Mouse (Mus musculus): Measurements from ENCODE around the gene Srsf10. TPM values are rescaled to one million over a fixed set of nuclear protein-coding genes. Genes with fewer than 3 reads are reported as not detected.

Gene Srsf10
- polyA plus RNA-seq, 1 experiment = 28.6 TPM

- no peak for TF ChIP-seq TAL1 (IDR thresholded peaks at IDR 0.05; ENCODE audit: low read length)
- TF ChIP-seq GATA1 (IDR thresholded peaks at IDR 0.05; ENCODE audit: low read length) = no peak
- peaks cover 59% of the 10 kb centered on the region for H3K4me1 ChIP-seq (ENCODE audit: control insufficient read depth)
- no peaks in the 10 kb centered on the region for H3K27me3 ChIP-seq (ENCODE audit: control insufficient read depth)
- H3K4me3 ChIP-seq (replicated peaks) = peak overlapping the region; percentile 95
- peaks cover 69% of the 10 kb centered on the region for H3K36me3 ChIP-seq (ENCODE audit: control insufficient read depth)
- H3K9me3 ChIP-seq (ENCODE audit: control insufficient read depth, low read length) = no peaks in the 10 kb centered on the region
Measured at GRCm38 (mm10) chr4:135872015-135872414, 16.5 kb downstream of the Srsf10 start.

GRCm38 (mm10) chr4:135872589-135873391 lies 17.2 kb downstream of the Srsf10 start:
- Histone ChIP-seq H3K4me1 (ENCODE audit: control insufficient read depth) (peaks cover 62% of the 10 kb centered on the region), H3K27me3 (ENCODE audit: control insufficient read depth) (no peaks in the 10 kb centered on the region), H3K4me3 (replicated peaks) (peak overlapping the region; percentile 95), H3K9me3 (ENCODE audit: control insufficient read depth, low read length) (no peaks in the 10 kb centered on the region), H3K36me3 (ENCODE audit: control insufficient read depth) (peaks cover 62% of the 10 kb centered on the region)
- TF ChIP-seq GATA1 (IDR thresholded peaks at IDR 0.05; ENCODE audit: low read length) (no peak), TAL1 (IDR thresholded peaks at IDR 0.05; ENCODE audit: low read length) (no peak)

GRCm38 (mm10) chr4:135873526-135874202 lies 18.1 kb downstream of the Srsf10 start, which contains the start of gene Pnrc2:
Gene Pnrc2 (minus strand): TSS chr4:135873850.
- no peaks in the 10 kb centered on the region for H3K9me3 ChIP-seq (ENCODE audit: control insufficient read depth, low read length)
- H3K4me1 ChIP-seq (ENCODE audit: control insufficient read depth) = peaks cover 64% of the 10 kb centered on the region
- peaks cover 55% of the 10 kb centered on the region for H3K36me3 ChIP-seq (ENCODE audit: control insufficient read depth)
- peak within 1 kb of the TSS; percentile 95 for H3K4me3 ChIP-seq (replicated peaks)
- no peak for TF ChIP-seq GATA1 (IDR thresholded peaks at IDR 0.05; ENCODE audit: low read length)
- TF ChIP-seq TAL1 (IDR thresholded peaks at IDR 0.05; ENCODE audit: low read length) = no peak
- no peaks in the 10 kb centered on the region for H3K27me3 ChIP-seq (ENCODE audit: control insufficient read depth)

GRCm38 (mm10) chr4:135874564-135875535 lies 19.3 kb downstream of the Srsf10 start:
- TF ChIP-seq GATA1 (IDR thresholded peaks at IDR 0.05; ENCODE audit: low read length) (no peak), TAL1 (IDR thresholded peaks at IDR 0.05; ENCODE audit: low read length) (no peak)
- Histone ChIP-seq H3K27me3 (ENCODE audit: control insufficient read depth) (no peaks in the 10 kb centered on the region), H3K4me3 (replicated peaks) (peak overlapping the region; percentile 95), H3K36me3 (ENCODE audit: control insufficient read depth) (peaks cover 43% of the 10 kb centered on the region), H3K9me3 (ENCODE audit: control insufficient read depth, low read length) (no peaks in the 10 kb centered on the region), H3K4me1 (ENCODE audit: control insufficient read depth) (peaks cover 58% of the 10 kb centered on the region)

GRCm38 (mm10) chr4:135875546-135875945 lies 20.0 kb downstream of the Srsf10 start:
- peaks cover 36% of the 10 kb centered on the region for H3K36me3 ChIP-seq (ENCODE audit: control insufficient read depth)
- H3K9me3 ChIP-seq (ENCODE audit: control insufficient read depth, low read length) = no peaks in the 10 kb centered on the region
- peak overlapping the region; percentile 64 for H3K4me3 ChIP-seq (replicated peaks)
- H3K4me1 ChIP-seq (ENCODE audit: control insufficient read depth) = peaks cover 55% of the 10 kb centered on the region
- no peak for TF ChIP-seq TAL1 (IDR thresholded peaks at IDR 0.05; ENCODE audit: low read length)
- TF ChIP-seq GATA1 (IDR thresholded peaks at IDR 0.05; ENCODE audit: low read length) = no peak
- H3K27me3 ChIP-seq (ENCODE audit: control insufficient read depth) = no peaks in the 10 kb centered on the region

GRCm38 (mm10) chr4:135875991-135876582 lies 20.5 kb downstream of the Srsf10 start:
- no peak for TF ChIP-seq GATA1 (IDR thresholded peaks at IDR 0.05; ENCODE audit: low read length)
- no peak for TF ChIP-seq TAL1 (IDR thresholded peaks at IDR 0.05; ENCODE audit: low read length)
- H3K9me3 ChIP-seq (ENCODE audit: control insufficient read depth, low read length) = no peaks in the 10 kb centered on the region
- H3K36me3 ChIP-seq (ENCODE audit: control insufficient read depth) = peaks cover 31% of the 10 kb centered on the region
- H3K4me3 ChIP-seq (replicated peaks) = peak overlapping the region; percentile 64
- H3K4me1 ChIP-seq (ENCODE audit: control insufficient read depth) = peaks cover 51% of the 10 kb centered on the region
- no peaks in the 10 kb centered on the region for H3K27me3 ChIP-seq (ENCODE audit: control insufficient read depth)

- Histone ChIP-seq H3K27me3 (ENCODE audit: control insufficient read depth) (no peaks in the 10 kb centered on the region), H3K9me3 (ENCODE audit: control insufficient read depth, low read length) (no peaks in the 10 kb centered on the region), H3K4me1 (ENCODE audit: control insufficient read depth) (peaks cover 48% of the 10 kb centered on the region), H3K36me3 (ENCODE audit: control insufficient read depth) (peaks cover 26% of the 10 kb centered on the region), H3K4me3 (replicated peaks) (peak overlapping the region; percentile 64)
- TF ChIP-seq GATA1 (IDR thresholded peaks at IDR 0.05; ENCODE audit: low read length) (no peak), TAL1 (IDR thresholded peaks at IDR 0.05; ENCODE audit: low read length) (no peak)
Measured at GRCm38 (mm10) chr4:135876583-135877020, 21.1 kb downstream of the Srsf10 start.

GRCm38 (mm10) chr4:135877742-135878141 lies 22.2 kb downstream of the Srsf10 start:
- Histone ChIP-seq H3K36me3 (ENCODE audit: control insufficient read depth) (peaks cover 14% of the 10 kb centered on the region), H3K9me3 (ENCODE audit: control insufficient read depth, low read length) (no peaks in the 10 kb centered on the region), H3K4me1 (ENCODE audit: control insufficient read depth) (peaks cover 38% of the 10 kb centered on the region), H3K4me3 (replicated peaks) (no peak overlapping the region), H3K27me3 (ENCODE audit: control insufficient read depth) (peaks cover 2% of the 10 kb centered on the region; the same call in 1 of the 2 replicates)
- TF ChIP-seq TAL1 (IDR thresholded peaks at IDR 0.05; ENCODE audit: low read length) (no peak), GATA1 (IDR thresholded peaks at IDR 0.05; ENCODE audit: low read length) (no peak)
